Mouse (Mus musculus): ENCODE measurements around the gene Slc25a21. TPM values are rescaled to one million over a fixed set of nuclear protein-coding genes. Genes with fewer than 3 reads are reported as not detected.

Slc25a21 gene
- polyA plus RNA-seq, 1 experiment from 2014 or later = 1.2 TPM

GRCm38 (mm10) chr12:56982066-56982626 is 215.1 kb downstream of the Slc25a21 start:
- no peak overlapping the region for H3K4me2 ChIP-seq (replicated peaks; ENCODE audit: low read depth)
- no peaks in the 10 kb centered on the region for H3K36me3 ChIP-seq (ENCODE audit: control insufficient read depth, insufficient read depth, low read length)
- 64% methylated on average over 18 of the region's 18 CpGs for WGBS
- DNase-seq (ENCODE audit: low spot score) (no peak), ATAC-seq (ENCODE audit: low FRiP score, low TSS enrichment) (no peak)
- H3K9ac ChIP-seq (ENCODE audit: low read length) = no peak overlapping the region
- no peaks in the 10 kb centered on the region for H3K4me1 ChIP-seq (replicated peaks; ENCODE audit: control insufficient read depth, insufficient read depth)
- H3K4me3 ChIP-seq (ENCODE audit: low read depth, low read length) = no peak overlapping the region
- H3K9me3 ChIP-seq (ENCODE audit: control insufficient read depth, low read length) = no peaks in the 10 kb centered on the region
- no peaks in the 10 kb centered on the region; the same call in 1 of the 2 replicates for H3K27me3 ChIP-seq (ENCODE audit: control insufficient read depth, insufficient read depth, low read length)
- H3K27ac ChIP-seq (replicated peaks) = 0 out of 2 replicates have a peak overlapping the region, but pooled peaks have one; percentile 2
- TF ChIP-seq EP300 (optimal IDR thresholded peaks at IDR 0.05) = no peak
- no peak for TF ChIP-seq CTCF (IDR thresholded peaks at IDR 0.05; ENCODE audit: low read depth)

- Histone ChIP-seq H3K9me3 (ENCODE audit: control insufficient read depth, low read length) (no peaks in the 10 kb centered on the region), H3K9ac (ENCODE audit: low read length) (no peak overlapping the region), H3K4me3 (ENCODE audit: low read depth, low read length) (no peak overlapping the region), H3K4me1 (replicated peaks; ENCODE audit: control insufficient read depth, insufficient read depth) (no peaks in the 10 kb centered on the region), H3K27me3 (ENCODE audit: control insufficient read depth, insufficient read depth, low read length) (no peaks in the 10 kb centered on the region), H3K27ac (replicated peaks) (no peak overlapping the region), H3K4me2 (replicated peaks; ENCODE audit: low read depth) (no peak overlapping the region), H3K36me3 (ENCODE audit: control insufficient read depth, insufficient read depth, low read length) (no peaks in the 10 kb centered on the region)
- WGBS = 88% methylated on average over 6 of the region's 6 CpGs
- DNase-seq (ENCODE audit: low spot score) = no peak
- no peak for ATAC-seq (ENCODE audit: low FRiP score, low TSS enrichment)
- no peak for TF ChIP-seq CTCF (IDR thresholded peaks at IDR 0.05; ENCODE audit: low read depth)
- no peak for TF ChIP-seq EP300 (optimal IDR thresholded peaks at IDR 0.05)
Observed at GRCm38 (mm10) chr12:56975256-56975655, 222.0 kb downstream of the Slc25a21 start.

GRCm38 (mm10) chr12:56963236-56963635 is 234.0 kb downstream of the Slc25a21 start:
- no peak overlapping the region for H3K9ac ChIP-seq (ENCODE audit: low read length)
- H3K4me2 ChIP-seq (replicated peaks; ENCODE audit: low read depth) = no peak overlapping the region
- no peak overlapping the region for H3K27ac ChIP-seq (replicated peaks)
- H3K36me3 ChIP-seq (ENCODE audit: control insufficient read depth, insufficient read depth, low read length) = no peaks in the 10 kb centered on the region
- H3K4me1 ChIP-seq (replicated peaks; ENCODE audit: control insufficient read depth, insufficient read depth) = no peaks in the 10 kb centered on the region
- no peaks in the 10 kb centered on the region for H3K27me3 ChIP-seq (ENCODE audit: control insufficient read depth, insufficient read depth, low read length)
- ATAC-seq (ENCODE audit: low FRiP score, low TSS enrichment) (no peak), DNase-seq (ENCODE audit: low spot score) (no peak)
- 32% methylated on average over 4 of the region's 4 CpGs for whole genome bisulfite sequencing
- H3K9me3 ChIP-seq (ENCODE audit: control insufficient read depth, low read length) = no peaks in the 10 kb centered on the region
- no peak for TF ChIP-seq CTCF (IDR thresholded peaks at IDR 0.05; ENCODE audit: low read depth)
- no peak for TF ChIP-seq EP300 (optimal IDR thresholded peaks at IDR 0.05)
- no peak overlapping the region for H3K4me3 ChIP-seq (ENCODE audit: low read depth, low read length)

- ATAC-seq (ENCODE audit: low FRiP score, low TSS enrichment) (no peak), DNase-seq (ENCODE audit: low spot score) (no peak)
- H3K4me2 ChIP-seq (replicated peaks; ENCODE audit: low read depth) = peak overlapping the region; percentile 42
- no peak overlapping the region; the same call in 1 of the 2 replicates for H3K9ac ChIP-seq (ENCODE audit: low read length)
- no peaks in the 10 kb centered on the region for H3K36me3 ChIP-seq (ENCODE audit: control insufficient read depth, insufficient read depth, low read length)
- no peaks in the 10 kb centered on the region for H3K9me3 ChIP-seq (ENCODE audit: control insufficient read depth, low read length)
- H3K27ac ChIP-seq (replicated peaks) = no peak overlapping the region
- no peaks in the 10 kb centered on the region for H3K27me3 ChIP-seq (ENCODE audit: control insufficient read depth, insufficient read depth, low read length)
- 27% methylated on average over 9 of the region's 9 CpGs for WGBS
- TF ChIP-seq CTCF (IDR thresholded peaks at IDR 0.05; ENCODE audit: low read depth) (no peak), EP300 (optimal IDR thresholded peaks at IDR 0.05) (no peak)
- H3K4me3 ChIP-seq (ENCODE audit: low read depth, low read length) = peak overlapping the region; percentile 18; the same call in 1 of the 2 replicates
- no peaks in the 10 kb centered on the region for H3K4me1 ChIP-seq (replicated peaks; ENCODE audit: control insufficient read depth, insufficient read depth)
Observed at GRCm38 (mm10) chr12:56959230-56960051, 237.8 kb downstream of the Slc25a21 start.

GRCm38 (mm10) chr12:56958244-56958643 is 239.0 kb downstream of the Slc25a21 start:
- WGBS = 30% methylated on average over 11 of the region's 11 CpGs
- no peak overlapping the region for H3K27ac ChIP-seq (replicated peaks)
- TF ChIP-seq EP300 (optimal IDR thresholded peaks at IDR 0.05) = no peak
- no peak for TF ChIP-seq CTCF (IDR thresholded peaks at IDR 0.05; ENCODE audit: low read depth)
- no peaks in the 10 kb centered on the region for H3K27me3 ChIP-seq (ENCODE audit: control insufficient read depth, insufficient read depth, low read length)
- DNase-seq (ENCODE audit: low spot score) (no peak), ATAC-seq (ENCODE audit: low FRiP score, low TSS enrichment) (no peak)
- H3K36me3 ChIP-seq (ENCODE audit: control insufficient read depth, insufficient read depth, low read length) = no peaks in the 10 kb centered on the region
- H3K9me3 ChIP-seq (ENCODE audit: control insufficient read depth, low read length) = no peaks in the 10 kb centered on the region
- H3K4me2 ChIP-seq (replicated peaks; ENCODE audit: low read depth) = peak overlapping the region; percentile 42
- H3K4me3 ChIP-seq (ENCODE audit: low read depth, low read length) = 0 out of 2 replicates have a peak overlapping the region, but pooled peaks have one; percentile 18
- no peak overlapping the region for H3K9ac ChIP-seq (ENCODE audit: low read length)
- no peaks in the 10 kb centered on the region for H3K4me1 ChIP-seq (replicated peaks; ENCODE audit: control insufficient read depth, insufficient read depth)
